Mouse (Mus musculus) heart, embryonic 10.5 days (tissue): ENCODE measurements around the gene Pgam1. TPM values are rescaled to one million over a fixed set of nuclear protein-coding genes. Genes with fewer than 3 reads are reported as not detected.
"Not testable (repeated sequence)": the region's sequence is repeated elsewhere in the genome, so short reads cannot be mapped to it uniquely, and the experiment has no call there.

ENCODE experiments used
- DNase-seq: peaks from one replicate; pipeline ENCODE4 v3.0.0-alpha.2; 2017; ENCODE audit warnings: low spot score
- H3K27ac ChIP-seq: fragments of 300-500 bp; sonication (generic); 2 replicates; pipeline ENCODE4 v1.5.1; 2016; ENCODE audit warnings: mild to moderate bottlenecking
- H3K27me3 ChIP-seq: fragments of 300-500 bp; sonication (generic); 2 replicates; pipeline ENCODE4 v1.6.1; 2016; ENCODE audit warnings: mild to moderate bottlenecking; ENCODE audit not compliant: poor library complexity, insufficient read depth, severe bottlenecking
- H3K36me3 ChIP-seq: fragments of 300-500 bp; sonication (generic); 2 replicates; pipeline ENCODE4 v1.6.1; 2016; ENCODE audit warnings: mild to moderate bottlenecking, moderate library complexity
- H3K4me1 ChIP-seq: fragments of 300-500 bp; sonication (generic); 2 replicates; pipeline ENCODE4 v1.6.1; 2016; ENCODE audit warnings: mild to moderate bottlenecking
- H3K4me3 ChIP-seq: fragments of 300-500 bp; sonication (generic); 2 replicates; pipeline ENCODE4 v1.5.1; 2016; ENCODE audit warnings: mild to moderate bottlenecking, moderate library complexity
- H3K9me3 ChIP-seq: fragments of 300-500 bp; sonication (generic); 2 replicates; pipeline ENCODE4 v1.6.1; 2016; ENCODE audit warnings: mild to moderate bottlenecking, moderate library complexity
- WGBS: fragments of 180-500 bp; shearing (Covaris S2); methylation state at CpG from one replicate; pipeline ENCODE4 v1.1.7; 2016; 5-methylcytosine and 5-hydroxymethylcytosine counted together
- polyA plus RNA-seq: library from polyadenylated mRNA; unstranded; fragments of >200 nt; fragmentation: Nextera tagmentation; extraction: Ambion mirVana; gene quantifications from 2 replicates; pipeline ENCODE4 v1.2.1, GENCODE M21; 2016

Pgam1 gene
- polyA plus RNA-seq, 1 experiment from 2014 or later = 1,272 TPM

- Histone ChIP-seq H3K36me3 (no peaks in the 10 kb centered on the region), H3K4me1 (peaks cover 15% of the 10 kb centered on the region)
- 80% methylated on average over 8 of the region's 8 CpGs for WGBS
Measured at GRCm38 (mm10) chr19:41900495-41901090, 11.1 kb upstream of the Pgam1 start.

GRCm38 (mm10) chr19:41901696-41902095 lies 10.0 kb upstream of the Pgam1 start:
- DNase-seq = no peak
- 28% methylated on average over 2 of the region's 2 CpGs for WGBS
- H3K4me3 ChIP-seq = no peak overlapping the region
- H3K36me3 ChIP-seq = no peaks in the 10 kb centered on the region
- no peak overlapping the region; the same call in 1 of the 2 replicates for H3K27ac ChIP-seq
- H3K27me3 ChIP-seq = no peaks in the 10 kb centered on the region
- H3K9me3 ChIP-seq = no peaks in the 10 kb centered on the region
- H3K4me1 ChIP-seq = peaks cover 17% of the 10 kb centered on the region

More at GRCm38 (mm10) chr19:41900495-41901090, 11.1 kb upstream of the Pgam1 start:
- H3K4me3 ChIP-seq = no peak overlapping the region
- no peak overlapping the region for H3K27ac ChIP-seq
- no peak for DNase-seq
- H3K9me3 ChIP-seq = no peaks in the 10 kb centered on the region
- no peaks in the 10 kb centered on the region for H3K27me3 ChIP-seq

GRCm38 (mm10) chr19:41902848-41903593 lies 8.7 kb upstream of the Pgam1 start:
- Histone ChIP-seq H3K27ac (no peak overlapping the region), H3K9me3 (no peaks in the 10 kb centered on the region)

GRCm38 (mm10) chr19:41905246-41905645 lies 6.5 kb upstream of the Pgam1 start:
- H3K27ac ChIP-seq = no peak overlapping the region
- H3K4me3 ChIP-seq = no peak overlapping the region
- 91% methylated on average over 2 of the region's 2 CpGs for WGBS
- H3K4me1 ChIP-seq = peaks cover 27% of the 10 kb centered on the region
- H3K9me3 ChIP-seq = no peaks in the 10 kb centered on the region
- no peak for DNase-seq
- H3K27me3 ChIP-seq = no peaks in the 10 kb centered on the region
- H3K36me3 ChIP-seq = no peaks in the 10 kb centered on the region

More at GRCm38 (mm10) chr19:41902848-41903593, 8.7 kb upstream of the Pgam1 start:
- H3K4me3 ChIP-seq = no peak overlapping the region
- peaks cover 27% of the 10 kb centered on the region for H3K4me1 ChIP-seq
- 58% methylated on average over 10 of the region's 10 CpGs for WGBS
- no peaks in the 10 kb centered on the region for H3K27me3 ChIP-seq
- DNase-seq = no peak
- H3K36me3 ChIP-seq = no peaks in the 10 kb centered on the region

- 33% methylated on average over 6 of the region's 6 CpGs for WGBS
- H3K27ac ChIP-seq = peak overlapping the region; percentile 47
Measured at GRCm38 (mm10) chr19:41906311-41907078, 5.2 kb upstream of the Pgam1 start.

GRCm38 (mm10) chr19:41907079-41907760 lies 4.5 kb upstream of the Pgam1 start:
- WGBS = 42% methylated on average over 8 of the region's 8 CpGs
- H3K27ac ChIP-seq = peak overlapping the region; percentile 47

More at GRCm38 (mm10) chr19:41906311-41907078, 5.2 kb upstream of the Pgam1 start:
- H3K4me1 ChIP-seq = peaks cover 25% of the 10 kb centered on the region
- no peak for DNase-seq
- no peaks in the 10 kb centered on the region for H3K36me3 ChIP-seq
- no peak overlapping the region for H3K4me3 ChIP-seq
- H3K27me3 ChIP-seq = no peaks in the 10 kb centered on the region
- no peaks in the 10 kb centered on the region for H3K9me3 ChIP-seq

GRCm38 (mm10) chr19:41908736-41909135 lies 3.0 kb upstream of the Pgam1 start:
- Histone ChIP-seq H3K36me3 (peaks cover 3% of the 10 kb centered on the region), H3K27ac (no peak overlapping the region), H3K27me3 (no peaks in the 10 kb centered on the region), H3K4me3 (no peak overlapping the region), H3K4me1 (peaks cover 18% of the 10 kb centered on the region), H3K9me3 (no peaks in the 10 kb centered on the region)
- WGBS = 90% methylated on average over 3 of the region's 3 CpGs
- no peak for DNase-seq

More at GRCm38 (mm10) chr19:41907079-41907760, 4.5 kb upstream of the Pgam1 start:
- H3K27me3 ChIP-seq = no peaks in the 10 kb centered on the region
- no peaks in the 10 kb centered on the region for H3K9me3 ChIP-seq
- DNase-seq = no peak
- no peaks in the 10 kb centered on the region for H3K36me3 ChIP-seq
- peaks cover 19% of the 10 kb centered on the region for H3K4me1 ChIP-seq
- no peak overlapping the region for H3K4me3 ChIP-seq

GRCm38 (mm10) chr19:41910396-41910795 lies 1.3 kb upstream of the Pgam1 start:
- no peak for DNase-seq
- no peak overlapping the region for H3K4me3 ChIP-seq
- peaks cover 28% of the 10 kb centered on the region for H3K4me1 ChIP-seq
- peaks cover 19% of the 10 kb centered on the region for H3K36me3 ChIP-seq
- no peaks in the 10 kb centered on the region for H3K9me3 ChIP-seq
- 80% methylated on average over 2 of the region's 2 CpGs for WGBS
- no peak overlapping the region for H3K27ac ChIP-seq
- no peaks in the 10 kb centered on the region for H3K27me3 ChIP-seq

- peaks cover 16% of the 10 kb centered on the region for H3K4me1 ChIP-seq
- WGBS = 0% methylated on average over 53 of the region's 53 CpGs
Measured at GRCm38 (mm10) chr19:41912121-41913080, 678 bp downstream of the Pgam1 start.

GRCm38 (mm10) chr19:41913774-41914591 lies 2.3 kb downstream of the Pgam1 start:
- H3K27ac ChIP-seq = peak overlapping the region; percentile 94

More at GRCm38 (mm10) chr19:41912121-41913080, 678 bp downstream of the Pgam1 start:
- Histone ChIP-seq H3K4me3 (peak overlapping the region; percentile 93), H3K27ac (peak overlapping the region; percentile 94), H3K9me3 (no peaks in the 10 kb centered on the region), H3K27me3 (no peaks in the 10 kb centered on the region), H3K36me3 (peaks cover 38% of the 10 kb centered on the region)
- DNase-seq = peak; percentile 80

GRCm38 (mm10) chr19:41914592-41914882 lies 2.8 kb downstream of the Pgam1 start:
- peak overlapping the region; percentile 93 for H3K4me3 ChIP-seq
- peaks cover 13% of the 10 kb centered on the region for H3K4me1 ChIP-seq
- H3K27ac ChIP-seq, DNase-seq, H3K9me3 ChIP-seq, H3K27me3 ChIP-seq: not testable (repeated sequence)
- peaks cover 50% of the 10 kb centered on the region for H3K36me3 ChIP-seq

More at GRCm38 (mm10) chr19:41913774-41914591, 2.3 kb downstream of the Pgam1 start:
- no peaks in the 10 kb centered on the region for H3K27me3 ChIP-seq
- 35% methylated on average over 6 of the region's 6 CpGs for WGBS
- DNase-seq = no peak
- H3K4me3 ChIP-seq = peak overlapping the region; percentile 93
- peaks cover 44% of the 10 kb centered on the region for H3K36me3 ChIP-seq
- peaks cover 13% of the 10 kb centered on the region for H3K4me1 ChIP-seq
- H3K9me3 ChIP-seq = no peaks in the 10 kb centered on the region
